Mouse (Mus musculus) liver, embryonic 11.5 days (tissue): ENCODE results near the gene Txk. TPM values are rescaled to one million over a fixed set of nuclear protein-coding genes. Genes with fewer than 3 reads are reported as not detected.

Experiments used
- ATAC-seq: fragments of 200-750 bp; cut with Nextera tagmentation; replicated peaks from 2 replicates; pipeline ENCODE4 v1.8.0; 2017; ENCODE audit warnings: moderate number of reproducible peaks, mild to moderate bottlenecking, moderate TSS enrichment, moderate library complexity; ENCODE audit not compliant: low FRiP score
- DNase-seq: peaks from one replicate; pipeline ENCODE4 v3.0.0-alpha.2; 2017; ENCODE audit warnings: low spot score
- H3K27ac ChIP-seq: fragments of 300-500 bp; sonication (generic); 2 replicates; pipeline ENCODE4 v1.5.1; 2014; ENCODE audit warnings: mild to moderate bottlenecking, low read depth, low read length, control low read depth
- H3K27me3 ChIP-seq: fragments of 300-500 bp; sonication (generic); replicated peaks from 2 replicates; pipeline ENCODE4 v1.6.1; 2014; ENCODE audit warnings: low read length, mixed read lengths; ENCODE audit not compliant: control insufficient read depth, insufficient read depth
- H3K36me3 ChIP-seq: fragments of 300-500 bp; sonication (generic); 2 replicates; pipeline ENCODE4 v1.6.1; 2014; ENCODE audit warnings: mild to moderate bottlenecking, low read length, moderate library complexity, mixed read lengths; ENCODE audit not compliant: control insufficient read depth, insufficient read depth
- H3K4me1 ChIP-seq: fragments of 300-500 bp; sonication (generic); replicated peaks from 2 replicates; pipeline ENCODE4 v1.6.1; 2014; ENCODE audit warnings: low read length, mixed read lengths; ENCODE audit not compliant: control insufficient read depth, insufficient read depth
- H3K4me2 ChIP-seq: fragments of 300-500 bp; sonication (generic); 2 replicates; pipeline ENCODE4 v1.6.1; 2014; ENCODE audit warnings: mild to moderate bottlenecking, control low read depth, moderate library complexity
- H3K4me3 ChIP-seq: fragments of 300-500 bp; sonication (generic); 2 replicates; pipeline ENCODE4 v1.5.1; 2014; ENCODE audit warnings: low read depth, low read length, control low read depth
- H3K9ac ChIP-seq: fragments of 300-500 bp; sonication (generic); 2 replicates; pipeline ENCODE4 v1.6.1; 2014; ENCODE audit warnings: low read depth, low read length, control low read depth
- H3K9me3 ChIP-seq: fragments of 300-500 bp; sonication (generic); 2 replicates; pipeline ENCODE4 v1.6.1; 2016; ENCODE audit warnings: low read length, inconsistent platforms, mixed read lengths; ENCODE audit not compliant: control insufficient read depth
- WGBS: fragments of 180-500 bp; shearing (Covaris S2); extraction: QIAGEN DNeasy Blood & Tissue Kit; methylation state at CpG from one replicate; pipeline ENCODE4 v1.1.7; 2014; 5-methylcytosine and 5-hydroxymethylcytosine counted together
- polyA plus RNA-seq: library from polyadenylated mRNA; unstranded; fragments of >200 nt; fragmentation: Nextera tagmentation; extraction: Ambion mirVana; gene quantifications from 2 replicates; pipeline ENCODE4 v1.2.1, GENCODE M21; 2014

Txk gene
- polyA plus RNA-seq, 1 experiment from 2014 or later = not detected

DNA sequence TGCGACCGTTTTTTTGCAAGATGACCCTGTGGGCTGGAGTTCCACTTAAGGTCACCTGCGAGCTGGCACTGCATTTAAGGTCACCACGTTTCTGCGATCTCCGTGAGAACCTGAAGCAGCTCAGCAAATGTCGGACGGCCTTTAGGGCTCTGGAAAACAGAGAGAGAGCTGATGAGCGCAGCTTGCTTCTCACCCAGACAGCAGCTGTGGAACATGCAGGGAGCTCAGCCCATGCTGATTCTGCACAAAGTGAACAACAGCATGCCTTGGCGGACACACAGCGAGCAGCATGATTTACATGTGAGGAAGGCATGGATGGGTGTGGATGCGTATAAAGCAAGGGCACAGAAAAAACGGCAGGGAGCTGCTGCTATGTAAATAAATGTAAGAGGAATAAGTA, 56.1 kb downstream of the Txk start:
- Histone ChIP-seq H3K9me3 (no peaks in the 10 kb centered on the region), H3K27me3 (no peaks in the 10 kb centered on the region), H3K4me1 (no peaks in the 10 kb centered on the region), H3K36me3 (no peaks in the 10 kb centered on the region), H3K4me3 (no peak overlapping the region), H3K4me2 (no peak overlapping the region), H3K27ac (no peak overlapping the region), H3K9ac (no peak overlapping the region)
- WGBS = 78% methylated on average over 13 of the region's 13 CpGs
- DNase-seq (no peak), ATAC-seq (no peak)

GRCm38 (mm10) chr5:72694684-72695083, 57.9 kb downstream of the Txk start:
- ATAC-seq = no peak

GRCm38 (mm10) chr5:72690516-72690915, 62.1 kb downstream of the Txk start:
- no peak for ATAC-seq
- H3K9me3 ChIP-seq = no peaks in the 10 kb centered on the region
- no peak overlapping the region for H3K9ac ChIP-seq
- no peak for DNase-seq
- WGBS = 86% methylated on average over 5 of the region's 5 CpGs
- H3K4me3 ChIP-seq = no peak overlapping the region
- no peak overlapping the region for H3K27ac ChIP-seq
- H3K36me3 ChIP-seq = no peaks in the 10 kb centered on the region
- no peaks in the 10 kb centered on the region for H3K4me1 ChIP-seq
- no peak overlapping the region for H3K4me2 ChIP-seq
- H3K27me3 ChIP-seq = no peaks in the 10 kb centered on the region

More at GRCm38 (mm10) chr5:72694684-72695083, 57.9 kb downstream of the Txk start:
- H3K4me2 ChIP-seq = no peak overlapping the region
- H3K9ac ChIP-seq = no peak overlapping the region
- no peak for DNase-seq
- no peaks in the 10 kb centered on the region for H3K9me3 ChIP-seq
- H3K27ac ChIP-seq = no peak overlapping the region
- H3K4me3 ChIP-seq = no peak overlapping the region
- H3K36me3 ChIP-seq = no peaks in the 10 kb centered on the region
- no peaks in the 10 kb centered on the region for H3K4me1 ChIP-seq
- H3K27me3 ChIP-seq = no peaks in the 10 kb centered on the region
- WGBS = 77% methylated on average over 2 of the region's 2 CpGs

- Histone ChIP-seq H3K4me2 (no peak overlapping the region), H3K4me1 (no peaks in the 10 kb centered on the region), H3K9ac (no peak overlapping the region), H3K27me3 (no peaks in the 10 kb centered on the region), H3K27ac (no peak overlapping the region), H3K4me3 (no peak overlapping the region), H3K9me3 (no peaks in the 10 kb centered on the region), H3K36me3 (no peaks in the 10 kb centered on the region)
- ATAC-seq (no peak), DNase-seq (no peak)
- WGBS = 87% methylated on average over 7 of the region's 7 CpGs
These were observed 63.0 kb downstream of the Txk start for GRCm38 (mm10) chr5:72689556-72689955.

DNA sequence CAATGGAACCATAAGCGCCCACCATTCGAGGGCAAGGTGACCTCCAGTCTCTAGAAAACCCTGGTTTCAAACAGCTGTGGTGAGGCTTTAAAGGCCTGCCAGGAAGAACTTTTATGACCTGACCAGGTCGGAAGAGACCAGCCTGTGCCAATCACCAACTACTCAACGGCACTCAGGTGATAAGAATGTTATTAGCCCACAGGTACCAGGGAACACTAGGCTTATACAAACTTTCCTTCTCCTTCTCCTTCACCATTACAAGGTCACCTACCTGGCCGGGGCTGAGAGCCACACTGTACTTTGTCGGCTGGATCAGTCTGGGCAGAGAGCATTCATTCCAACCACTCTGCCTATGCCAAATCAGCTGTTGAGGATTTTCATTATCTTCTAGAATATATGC, 71.1 kb downstream of the Txk start:
- H3K9ac ChIP-seq = no peak overlapping the region
- no peak overlapping the region for H3K27ac ChIP-seq
- DNase-seq (no peak), ATAC-seq (no peak)
- no peak overlapping the region for H3K4me3 ChIP-seq
- 83% methylated on average over 6 of the region's 6 CpGs for WGBS
- no peaks in the 10 kb centered on the region for H3K4me1 ChIP-seq
- H3K36me3 ChIP-seq = no peaks in the 10 kb centered on the region
- H3K4me2 ChIP-seq = no peak overlapping the region
- no peaks in the 10 kb centered on the region for H3K27me3 ChIP-seq
- no peaks in the 10 kb centered on the region for H3K9me3 ChIP-seq

DNA sequence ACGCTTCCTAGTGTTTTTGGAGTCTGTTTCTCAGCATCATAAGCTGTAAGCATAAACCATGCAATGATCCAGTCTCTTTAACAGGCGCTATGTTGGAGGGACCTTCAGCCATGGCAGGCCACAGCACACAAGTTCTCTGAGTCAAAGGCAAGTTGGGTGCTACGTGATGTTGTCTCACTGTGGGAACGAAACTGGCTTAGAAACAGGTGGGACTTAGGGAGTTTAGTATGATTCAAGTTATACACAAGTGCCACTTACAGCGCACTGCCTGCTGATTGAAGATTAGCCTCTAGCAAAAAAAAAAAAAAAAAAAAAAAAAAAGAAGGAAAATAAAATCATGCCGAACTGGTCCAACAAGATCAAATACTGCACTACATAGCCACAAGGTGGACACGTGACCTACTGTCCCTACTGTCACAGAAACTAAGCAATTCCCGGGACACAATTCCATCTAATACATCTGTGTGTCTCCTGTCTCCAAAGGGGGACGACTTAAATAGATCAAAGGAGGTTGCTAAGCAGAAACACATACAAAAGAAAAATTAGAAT, 77.5 kb downstream of the Txk start:
- Histone ChIP-seq H3K4me3 (no peak overlapping the region), H3K27ac (no peak overlapping the region)
- 83% methylated on average over 9 of the region's 9 CpGs for WGBS

DNA sequence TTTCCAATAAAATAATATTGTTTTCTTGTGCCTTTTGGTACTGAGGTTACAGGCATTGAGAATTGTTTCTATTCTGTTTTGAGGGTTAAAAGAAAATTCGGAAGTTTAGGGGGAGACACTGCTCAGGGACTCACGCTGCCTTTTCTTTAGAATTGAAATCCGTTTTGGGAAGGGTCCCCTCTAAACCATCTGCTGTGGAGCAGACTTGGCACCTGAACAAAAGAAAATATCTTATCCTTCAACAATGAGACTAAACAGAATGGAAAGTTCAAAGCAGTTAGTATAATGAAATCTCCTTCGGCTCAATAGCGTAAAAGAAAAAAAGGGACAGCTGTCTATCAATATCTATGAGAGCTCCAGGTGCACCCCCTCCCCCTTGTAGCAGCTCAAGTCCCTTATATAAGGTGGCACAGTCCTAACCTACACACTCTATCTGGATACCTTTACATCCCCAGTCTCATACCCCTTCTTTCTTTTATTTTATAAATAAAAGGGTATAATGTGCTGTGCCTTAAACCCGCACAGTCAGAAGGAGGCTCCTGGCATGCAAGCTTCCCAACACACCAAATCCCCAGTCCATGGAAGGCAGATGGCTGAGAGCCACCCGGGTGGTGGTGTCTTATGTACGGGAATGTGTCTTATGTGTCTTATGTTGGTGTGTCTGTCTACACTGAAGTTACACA, 81.4 kb downstream of the Txk start:
- H3K27me3 ChIP-seq = no peaks in the 10 kb centered on the region
- ATAC-seq = no peak
- H3K9ac ChIP-seq = no peak overlapping the region
- H3K4me2 ChIP-seq = no peak overlapping the region
- DNase-seq = no peak
- H3K27ac ChIP-seq = no peak overlapping the region
- no peaks in the 10 kb centered on the region for H3K9me3 ChIP-seq
- 81% methylated on average over 8 of the region's 8 CpGs for WGBS
- no peaks in the 10 kb centered on the region for H3K36me3 ChIP-seq
- H3K4me3 ChIP-seq = no peak overlapping the region
- H3K4me1 ChIP-seq = no peaks in the 10 kb centered on the region

More for the DNA sequence above, 77.5 kb downstream of the Txk start:
- no peaks in the 10 kb centered on the region for H3K4me1 ChIP-seq
- ATAC-seq (no peak), DNase-seq (no peak)
- no peaks in the 10 kb centered on the region for H3K9me3 ChIP-seq
- no peaks in the 10 kb centered on the region for H3K36me3 ChIP-seq
- no peaks in the 10 kb centered on the region for H3K27me3 ChIP-seq
- H3K9ac ChIP-seq = no peak overlapping the region
- no peak overlapping the region for H3K4me2 ChIP-seq

DNA sequence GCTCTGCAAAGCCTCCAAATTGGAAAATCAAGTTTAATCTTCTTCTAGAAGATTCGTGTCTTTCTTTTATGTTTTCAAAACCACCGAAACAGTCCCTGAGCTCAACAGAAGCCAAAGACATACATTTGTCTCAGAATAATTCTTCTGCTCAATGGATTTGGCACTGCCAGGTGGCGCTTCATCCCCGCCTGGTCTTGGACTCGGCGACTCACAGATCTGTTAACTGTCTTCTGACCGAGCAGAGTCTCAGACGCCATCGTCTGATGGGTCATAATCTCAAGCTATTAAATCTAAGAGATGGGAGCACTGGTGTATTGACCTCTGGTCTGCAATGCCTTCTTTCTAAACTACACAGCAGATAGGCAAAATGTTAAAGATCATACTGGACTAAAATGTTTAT, 84.2 kb downstream of the Txk start:
- Histone ChIP-seq H3K4me1 (no peaks in the 10 kb centered on the region), H3K9me3 (no peaks in the 10 kb centered on the region), H3K9ac (no peak overlapping the region), H3K4me2 (no peak overlapping the region), H3K4me3 (no peak overlapping the region), H3K36me3 (no peaks in the 10 kb centered on the region), H3K27ac (no peak overlapping the region), H3K27me3 (no peaks in the 10 kb centered on the region)
- DNase-seq = no peak
- ATAC-seq = no peak
- WGBS = 84% methylated on average over 9 of the region's 9 CpGs

- H3K9ac ChIP-seq = no peak overlapping the region
- no peak for DNase-seq
- WGBS = 74% methylated on average over 7 of the region's 7 CpGs
These were observed 86.1 kb downstream of the Txk start for GRCm38 (mm10) chr5:72666428-72666827.

More at GRCm38 (mm10) chr5:72666428-72666827, 86.1 kb downstream of the Txk start:
- no peak overlapping the region for H3K27ac ChIP-seq
- H3K4me1 ChIP-seq = no peaks in the 10 kb centered on the region
- H3K4me3 ChIP-seq = no peak overlapping the region
- H3K36me3 ChIP-seq = no peaks in the 10 kb centered on the region
- H3K27me3 ChIP-seq = no peaks in the 10 kb centered on the region
- no peaks in the 10 kb centered on the region for H3K9me3 ChIP-seq
- H3K4me2 ChIP-seq = no peak overlapping the region
- no peak for ATAC-seq
